Mouse (Mus musculus) embryonic fibroblast, embryonic 13.5 days (primary cell): ENCODE results near the gene Tnk1.

Experiments
- CTCF ChIP-seq: IDR thresholded peaks from 2 replicates; pipeline ENCODE4 v1.5.1; 2011; ENCODE audit warnings: mild to moderate bottlenecking, control low read depth, low read length, moderate library complexity, borderline replicate concordance; ENCODE audit not compliant: insufficient read depth
- POLR2A ChIP-seq: IDR thresholded peaks from 2 replicates; pipeline ENCODE4 v1.6.1; 2011; ENCODE audit warnings: low read depth, mild to moderate bottlenecking, control low read depth, low read length, moderate library complexity

- TF ChIP-seq CTCF (no peak), POLR2A (peak; percentile 56; the same call in 1 of the 2 replicates)
Measured at GRCm38 (mm10) chr11:69846738-69847688, 11.5 kb downstream of the Tnk1 start.
